Mouse (Mus musculus) c-Kit-positive CD71-positive TER-119-negative erythroid progenitor cells, embryonic 14.5 days (primary cell): ENCODE measurements around the gene Usp53.

Source experiments
- DNase-seq: peaks from one replicate; pipeline ENCODE4 v3.0.0-alpha.2; 2013; ENCODE audit warnings: low read depth

Usp53 gene

DNA sequence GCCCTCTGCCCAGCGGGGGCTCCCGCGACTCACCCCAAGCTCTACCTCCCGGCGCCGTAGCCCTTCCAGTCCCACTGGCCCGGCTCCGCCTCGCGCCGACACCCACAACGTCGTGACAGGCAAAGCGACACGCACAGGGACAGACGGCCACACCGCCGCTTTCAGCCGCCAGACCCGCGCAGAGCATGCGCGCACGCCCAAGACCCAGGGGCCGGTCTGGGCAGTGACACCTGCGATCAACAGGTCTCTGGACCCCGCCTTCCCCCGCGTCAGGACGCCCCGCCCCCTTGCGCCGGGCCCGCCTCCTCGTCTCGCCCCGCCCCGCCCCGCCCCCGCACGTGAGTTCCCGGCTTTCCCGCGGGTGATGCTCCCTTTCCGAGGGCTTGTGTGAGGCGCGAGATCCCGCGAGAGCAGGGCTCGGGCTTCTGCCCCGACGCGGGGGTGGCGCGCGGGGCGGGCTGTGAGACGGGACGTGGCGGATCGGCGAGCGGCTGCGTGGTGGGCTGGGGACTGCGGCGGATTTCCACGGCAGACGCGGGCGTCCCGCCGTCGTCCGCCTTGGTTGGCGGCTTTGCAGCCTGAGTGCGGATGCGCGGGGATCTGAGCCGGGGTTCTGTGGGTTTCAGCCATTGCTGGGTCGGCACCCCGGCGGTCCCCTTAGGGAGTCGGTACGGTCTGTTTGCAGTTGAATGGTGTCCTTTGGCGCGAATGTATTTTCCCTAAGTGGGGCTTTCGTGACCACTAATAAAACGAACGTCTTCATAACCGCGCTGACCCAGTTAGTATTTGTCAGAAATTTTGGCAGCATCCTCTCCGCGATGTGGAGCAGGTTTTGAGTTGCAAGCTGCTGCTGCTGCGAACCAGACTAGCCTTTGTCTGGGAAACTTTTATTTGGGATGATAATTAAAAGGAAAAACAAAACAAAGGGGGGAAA lies at the start of gene Usp53:
TSS of gene Usp53 (minus strand) at position 262 of the 934 bp plus-strand sequence.
- DNase-seq, result peak; percentile 83

GRCm38 (mm10) chr3:123033804-123034203 lies 49.5 kb upstream of the Usp53 start:
- no peak for DNase-seq

DNA sequence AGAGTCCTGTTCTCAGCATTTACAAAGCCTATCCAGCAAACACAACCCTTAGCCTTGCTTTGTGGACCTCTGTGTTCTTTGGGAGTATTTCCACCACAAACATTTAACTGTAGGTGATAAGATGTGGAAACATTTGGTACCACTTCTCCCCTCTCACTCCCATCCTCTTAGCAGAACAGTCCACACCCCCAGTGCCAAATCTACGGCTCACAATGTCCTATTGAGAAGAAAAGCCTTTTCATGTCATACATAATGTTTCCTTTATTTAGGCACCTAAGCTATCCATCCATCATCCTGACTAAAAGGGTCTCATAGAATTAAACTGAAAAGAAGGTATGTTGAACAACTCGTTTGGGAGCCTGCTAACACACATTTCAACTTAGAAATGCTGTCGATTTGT lies 41.3 kb upstream of the Usp53 start:
- no peak for DNase-seq

GRCm38 (mm10) chr3:123024496-123025234 lies 40.4 kb upstream of the Usp53 start:
- no peak for DNase-seq

DNA sequence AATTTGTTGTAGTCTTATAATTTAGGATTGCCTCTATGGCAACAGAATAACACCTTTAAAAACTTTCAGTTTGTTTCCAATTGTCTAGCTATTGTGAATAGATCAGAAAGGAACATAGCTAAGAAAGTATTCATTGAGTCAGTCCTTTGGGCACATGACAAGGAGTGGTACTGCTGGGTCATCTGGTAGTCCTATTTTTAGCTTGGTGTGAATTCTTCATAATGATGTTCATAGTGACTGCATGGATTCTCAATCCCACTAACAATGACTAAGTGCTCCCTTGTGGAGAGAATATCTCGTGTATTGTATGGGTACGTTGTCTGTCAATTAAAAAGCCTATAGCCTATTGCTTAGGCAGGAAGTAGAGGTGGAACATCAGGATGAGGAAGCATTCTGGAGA lies 34.5 kb upstream of the Usp53 start:
- no peak for DNase-seq

GRCm38 (mm10) chr3:123013476-123013875 lies 29.2 kb upstream of the Usp53 start:
- no peak for DNase-seq

- no peak for DNase-seq
Measured at GRCm38 (mm10) chr3:123009417-123009816, 25.1 kb upstream of the Usp53 start.

- no peak for DNase-seq
Measured at GRCm38 (mm10) chr3:123007386-123007785, 23.1 kb upstream of the Usp53 start.

- no peak for DNase-seq
Measured at GRCm38 (mm10) chr3:123001053-123001452, 16.7 kb upstream of the Usp53 start.

DNA sequence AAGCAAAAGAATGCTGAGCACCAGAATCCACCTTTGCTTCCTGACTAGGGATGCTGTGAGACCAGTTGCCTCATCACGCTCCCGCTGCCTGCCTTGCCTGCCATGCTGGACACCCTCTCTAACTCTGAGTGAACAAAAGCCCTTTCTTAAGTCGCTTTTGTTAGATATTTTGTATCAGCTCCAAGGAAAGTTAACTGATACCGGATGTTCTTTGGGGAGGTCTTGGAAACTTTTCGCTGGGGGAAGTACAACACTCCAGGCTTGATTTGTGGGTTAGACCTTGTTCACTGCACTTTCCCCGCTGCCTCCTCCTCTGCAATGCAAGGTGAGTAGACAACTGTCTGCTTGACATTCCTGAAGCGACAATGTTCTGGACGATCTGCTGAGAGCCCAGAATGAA lies 14.2 kb upstream of the Usp53 start:
- DNase-seq, result no peak

DNA sequence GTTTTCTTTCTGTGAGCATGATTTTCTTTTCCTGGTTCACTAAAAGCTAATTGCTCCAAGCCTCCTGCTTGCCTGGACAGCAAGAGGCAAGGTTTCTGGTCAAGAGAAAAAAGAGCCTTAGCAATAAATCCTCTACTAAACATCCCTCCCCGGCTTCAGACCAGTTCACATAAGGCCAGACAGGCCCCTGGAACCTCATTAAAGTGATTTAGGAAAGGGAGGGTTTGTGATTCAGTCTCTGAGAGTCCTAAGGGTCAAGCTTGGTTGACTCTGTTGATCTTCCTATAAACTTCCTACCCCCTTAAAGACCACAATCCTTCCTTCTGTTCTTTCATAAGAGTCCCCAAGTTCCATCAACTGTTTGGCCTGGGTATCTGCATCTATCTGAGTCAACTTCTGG lies 12.7 kb upstream of the Usp53 start:
- DNase-seq, result no peak

DNA sequence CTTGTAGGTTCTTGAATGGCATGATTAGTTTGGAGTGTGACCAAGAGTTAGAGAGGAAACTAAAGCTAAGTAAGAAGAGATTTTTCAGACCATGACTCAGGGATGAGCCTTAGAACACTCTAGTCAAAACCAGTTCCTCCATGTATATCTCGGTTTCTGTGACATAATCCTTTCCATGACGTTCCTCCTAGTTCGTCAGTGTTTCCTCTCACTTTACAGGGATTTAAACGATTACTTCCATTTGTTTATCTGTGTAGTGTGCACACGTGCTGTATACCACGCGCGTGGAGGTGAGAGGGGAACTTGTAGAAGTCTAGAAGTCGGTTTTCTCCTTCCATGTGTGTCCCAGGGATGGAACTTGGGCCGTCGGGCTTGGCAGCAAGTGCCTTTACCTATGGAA lies 2.6 kb upstream of the Usp53 start:
- DNase-seq, result no peak

GRCm38 (mm10) chr3:122986386-122986785 lies 2.1 kb upstream of the Usp53 start:
- no peak for DNase-seq

DNA sequence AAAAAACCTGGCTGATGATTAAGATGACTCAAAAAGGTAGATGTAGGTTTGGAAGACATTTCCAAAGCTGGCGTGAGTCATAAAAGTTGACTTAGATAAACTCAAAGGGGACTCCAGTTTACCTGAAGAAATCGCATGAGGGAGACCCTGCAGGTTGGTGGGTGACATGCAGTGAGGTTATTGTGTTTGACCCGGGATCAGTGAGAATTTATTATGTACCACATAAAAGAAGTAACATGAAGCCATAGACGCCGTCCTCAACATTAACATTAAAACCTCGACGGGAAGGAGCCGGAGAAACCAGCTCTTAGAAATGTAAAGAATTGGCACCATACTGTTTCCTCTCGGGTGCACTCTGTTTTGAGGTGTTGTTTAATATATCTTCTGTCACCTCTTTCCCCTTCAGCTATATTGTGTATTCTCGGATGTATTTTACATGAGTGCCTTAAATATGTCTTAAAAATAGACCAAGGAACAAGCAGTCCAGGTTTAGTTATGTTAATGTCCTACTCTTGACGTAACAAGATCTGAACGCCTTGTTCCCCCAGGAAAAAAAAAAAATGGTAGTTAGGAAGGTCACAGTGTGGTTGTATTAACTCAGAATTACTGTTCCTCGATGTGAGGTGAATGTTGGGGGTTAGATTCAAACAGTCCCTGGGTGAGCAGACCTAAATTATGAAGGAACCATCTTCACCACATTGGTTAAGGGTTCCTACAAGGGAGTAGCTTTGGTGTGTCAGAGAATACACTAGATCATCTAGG lies 1.1 kb upstream of the Usp53 start:
- no peak for DNase-seq

DNA sequence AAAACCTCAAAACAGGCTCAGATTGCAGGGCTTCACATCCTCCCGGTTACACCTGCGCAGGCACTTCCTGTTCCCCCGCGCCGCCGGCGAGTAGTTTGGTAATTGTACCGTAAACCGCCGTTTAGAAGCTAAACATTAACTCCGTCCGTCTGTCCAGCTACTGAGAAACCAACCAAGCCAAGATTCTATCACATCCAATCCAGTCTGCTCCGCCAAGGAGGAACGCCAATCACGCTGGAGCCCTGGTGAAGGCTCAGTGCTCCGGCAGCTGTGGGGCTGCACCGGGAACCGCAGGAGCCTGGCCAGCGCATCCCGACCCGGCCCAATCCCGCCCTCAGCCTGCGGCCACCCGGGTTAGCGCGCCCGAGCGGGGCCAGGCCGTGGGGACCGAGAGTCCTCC lies 461 bp downstream of the Usp53 start:
- no peak for DNase-seq

DNA sequence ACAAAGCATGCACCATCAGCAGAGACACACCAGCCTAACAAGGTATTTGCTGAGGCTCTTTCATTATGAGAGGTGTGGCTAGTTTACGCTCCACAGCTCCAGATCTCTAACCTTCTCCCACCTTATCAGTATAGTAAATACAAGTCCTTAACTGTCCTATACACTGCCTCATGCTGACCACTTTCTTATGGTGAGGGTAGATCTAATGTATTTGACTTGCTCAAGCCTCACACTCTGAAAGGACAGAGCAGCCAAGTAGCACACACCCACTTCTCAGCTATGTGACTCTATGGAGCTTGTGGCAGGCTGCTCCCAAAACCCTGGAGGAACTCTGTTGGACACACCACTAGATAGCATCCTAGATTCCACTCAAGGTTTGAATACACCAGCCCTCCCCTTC lies 8.3 kb downstream of the Usp53 start:
- no peak for DNase-seq

GRCm38 (mm10) chr3:122975363-122975762 lies 8.9 kb downstream of the Usp53 start:
- DNase-seq, result no peak

DNA sequence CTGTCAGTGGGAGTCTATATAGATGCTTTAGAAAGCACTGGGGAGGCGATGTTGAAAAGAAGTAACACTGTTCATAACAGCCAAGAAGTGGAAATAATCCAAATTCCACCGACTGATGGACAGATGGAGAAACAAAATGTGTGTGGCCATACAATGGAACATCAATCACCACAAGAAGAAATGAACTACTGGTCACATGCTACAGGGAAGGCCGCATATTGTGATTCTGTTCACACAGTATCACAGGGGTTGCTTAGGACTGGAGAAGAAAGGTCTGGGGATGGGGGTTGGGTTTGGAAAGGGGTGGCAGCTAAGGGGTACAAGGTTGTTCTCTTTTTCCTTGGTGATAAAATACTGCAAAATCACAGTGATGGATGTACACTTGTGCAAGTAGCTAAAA lies 9.5 kb downstream of the Usp53 start:
- DNase-seq, result no peak

DNA sequence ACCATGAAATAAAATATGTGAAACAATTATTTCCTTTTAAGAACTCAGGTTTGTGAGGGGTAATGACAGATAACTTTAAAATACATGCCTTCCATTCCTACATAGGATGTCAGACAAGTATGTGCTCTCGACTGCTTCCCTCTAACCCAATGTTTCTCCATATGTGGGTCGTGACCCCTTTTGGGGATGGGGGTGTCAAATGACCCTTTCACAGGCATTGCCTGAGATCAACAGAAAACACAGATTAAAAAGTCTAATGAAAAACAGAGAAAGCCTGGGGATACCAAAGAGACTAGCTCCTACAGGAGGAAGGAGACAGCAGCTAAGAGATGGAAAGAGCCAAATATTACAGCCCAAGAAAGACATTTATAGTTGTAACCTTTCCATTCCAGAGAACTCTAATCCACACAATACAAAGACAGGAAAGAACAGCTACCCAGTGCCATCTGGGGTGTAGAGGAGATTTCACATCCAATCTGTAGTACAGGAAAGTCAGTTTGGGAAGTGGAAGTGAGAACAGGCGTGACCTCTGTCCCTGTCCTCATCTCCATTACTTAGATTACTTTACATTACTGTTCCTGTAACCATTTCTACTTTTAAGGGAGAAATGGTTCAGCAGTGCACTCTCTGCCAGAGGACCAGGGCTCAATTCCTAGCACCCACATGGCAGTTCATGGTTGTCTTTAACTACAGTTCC lies 12.0 kb downstream of the Usp53 start:
- no peak for DNase-seq

DNA sequence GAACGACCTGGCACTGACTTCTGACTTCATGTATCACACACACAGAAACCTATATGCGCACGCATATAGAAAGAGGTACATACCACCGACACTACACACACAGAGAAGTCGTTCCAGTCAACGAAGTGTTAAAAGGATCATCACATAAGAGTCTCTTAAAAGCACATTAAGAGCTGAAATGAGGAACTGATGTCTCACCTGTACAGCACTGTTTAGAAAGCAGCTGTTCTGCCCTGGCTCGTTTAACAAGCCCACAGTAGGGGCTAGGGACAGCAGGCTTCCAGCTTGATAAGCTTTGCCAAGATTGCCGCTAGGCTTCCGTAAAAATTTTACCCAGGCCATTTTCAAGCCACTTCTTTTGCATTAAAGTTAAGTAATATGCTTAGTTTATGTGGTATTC lies 15.9 kb downstream of the Usp53 start:
- no peak for DNase-seq

DNA sequence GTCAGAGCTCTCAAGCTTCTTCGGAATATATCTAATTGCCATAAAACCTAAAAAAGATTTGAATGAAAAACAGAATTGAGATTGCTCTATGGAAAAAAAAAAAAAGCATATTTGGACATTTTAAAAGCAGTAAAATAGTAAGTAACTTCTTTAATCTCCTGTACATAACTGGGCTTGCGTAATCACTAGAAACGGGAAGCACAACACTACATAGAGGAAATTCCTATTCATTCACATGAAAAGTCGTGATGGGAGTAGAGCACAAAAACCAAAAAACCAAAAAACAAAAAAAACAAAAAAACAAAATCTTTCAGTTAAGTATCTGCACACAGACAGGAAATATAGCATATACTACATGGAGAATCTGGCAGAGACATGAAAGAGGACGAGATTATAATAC lies 20.0 kb downstream of the Usp53 start:
- DNase-seq, result no peak

GRCm38 (mm10) chr3:122950129-122950528 lies 34.2 kb downstream of the Usp53 start:
- no peak for DNase-seq
